Mouse (Mus musculus): ENCODE measurements around the gene Ppp1r13l.

Gene Ppp1r13l

DNA sequence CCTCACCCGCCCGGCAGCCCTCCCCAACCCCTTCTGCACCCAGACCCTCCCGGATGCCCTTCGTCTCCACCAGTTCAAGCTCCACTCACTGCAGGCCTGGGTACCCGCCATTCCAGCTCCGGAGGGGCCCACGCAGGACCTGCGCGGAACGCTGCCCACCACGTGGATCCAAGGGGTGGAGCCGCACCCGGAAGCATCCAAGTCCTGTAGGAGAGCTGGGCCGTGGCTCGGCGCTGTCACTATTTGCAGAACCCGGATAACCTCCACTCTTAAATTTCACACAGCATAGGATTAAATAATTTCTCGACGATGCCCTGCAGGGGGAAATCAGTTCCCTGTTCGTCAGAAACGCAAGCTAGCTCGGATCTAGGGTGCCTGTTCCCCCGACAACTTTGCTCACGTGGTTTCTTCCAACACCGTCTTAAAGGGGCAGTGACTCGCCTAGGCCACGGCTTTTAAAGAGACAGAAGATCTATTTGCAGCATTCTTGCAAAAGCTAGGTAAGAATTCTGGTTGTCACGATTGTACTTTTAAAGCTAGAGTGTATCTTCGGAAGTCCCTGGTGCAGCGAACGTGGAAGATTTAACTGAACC, at the start of gene Ppp1r13l, which contains the start of gene Cd3eap:
TSS of gene Ppp1r13l (plus strand) at position 451 of the 593 bp plus-strand sequence.
TSS of gene Cd3eap (minus strand) at position 185 of the 593 bp plus-strand sequence.
- DNase-seq (ENCODE audit: low spot score) = peak; percentile 78

- DNase-seq (ENCODE audit: low spot score) = peak; percentile 92
Measured at GRCm38 (mm10) chr7:19309884-19310641, 49.5 kb upstream of the Ppp1r13l start, which contains the start of gene Fosb. TSS of gene Fosb (minus strand) at chr7:19310051.

- DNase-seq (ENCODE audit: low spot score) = no peak
Measured at GRCm38 (mm10) chr7:19311991-19312390, 47.6 kb upstream of the Ppp1r13l start.

- no peak for DNase-seq (ENCODE audit: low spot score)
Measured at GRCm38 (mm10) chr7:19314033-19314432, 45.5 kb upstream of the Ppp1r13l start.

DNA sequence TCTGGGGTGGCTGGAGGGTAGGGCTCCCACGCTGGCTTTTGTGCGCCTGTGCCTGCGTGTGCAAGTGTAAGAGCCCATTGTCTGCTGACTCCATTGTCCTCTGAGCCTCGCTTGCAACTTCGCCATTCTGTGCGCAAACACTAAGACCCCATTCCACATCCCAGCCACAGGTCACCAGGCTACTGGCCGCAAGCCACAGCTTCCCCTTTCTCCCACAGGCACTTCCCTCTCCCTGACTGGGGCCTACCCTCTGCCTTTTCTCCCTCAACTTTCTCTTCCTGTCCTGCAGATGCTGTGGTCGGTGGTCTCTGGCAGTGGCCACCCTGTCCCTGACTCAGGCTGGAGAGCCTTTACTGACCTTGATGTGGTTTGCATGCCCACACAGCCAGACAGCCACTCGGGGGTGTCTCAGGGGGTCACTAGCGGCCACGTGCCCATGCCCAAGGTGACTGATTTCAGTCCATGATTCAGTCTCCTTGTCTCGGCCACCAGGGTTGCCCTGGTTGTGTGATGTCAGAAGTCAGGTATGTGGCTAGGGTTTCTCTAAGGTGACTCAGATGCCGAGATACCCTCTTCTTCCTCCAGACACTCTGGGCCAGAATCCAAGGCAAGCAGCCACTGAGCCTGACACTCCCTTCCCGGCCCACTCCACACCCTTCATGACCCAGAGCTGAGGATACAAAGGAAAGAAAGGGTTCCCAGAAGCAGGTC, 42.9 kb upstream of the Ppp1r13l start:
- no peak for DNase-seq (ENCODE audit: low spot score)

DNA sequence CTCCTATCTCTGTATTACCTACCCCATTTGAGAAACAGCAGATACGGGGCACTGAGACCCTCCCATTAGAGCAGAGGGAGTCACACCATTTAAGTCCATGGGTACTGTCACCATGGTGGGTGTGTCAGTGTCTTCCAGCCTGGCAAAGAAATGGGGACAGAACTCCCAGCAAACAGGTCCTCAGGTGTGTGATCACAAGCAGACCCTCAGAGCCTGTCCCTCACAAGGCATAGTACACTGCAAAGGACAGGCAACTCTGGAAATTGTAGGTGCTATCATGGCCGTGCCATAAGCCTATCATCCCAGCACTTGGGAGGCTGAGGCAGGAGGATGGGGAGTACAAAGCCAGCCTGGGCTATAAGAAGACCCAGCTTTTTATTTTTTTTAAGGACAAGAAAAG, 41.3 kb upstream of the Ppp1r13l start:
- no peak for DNase-seq (ENCODE audit: low spot score)

DNA sequence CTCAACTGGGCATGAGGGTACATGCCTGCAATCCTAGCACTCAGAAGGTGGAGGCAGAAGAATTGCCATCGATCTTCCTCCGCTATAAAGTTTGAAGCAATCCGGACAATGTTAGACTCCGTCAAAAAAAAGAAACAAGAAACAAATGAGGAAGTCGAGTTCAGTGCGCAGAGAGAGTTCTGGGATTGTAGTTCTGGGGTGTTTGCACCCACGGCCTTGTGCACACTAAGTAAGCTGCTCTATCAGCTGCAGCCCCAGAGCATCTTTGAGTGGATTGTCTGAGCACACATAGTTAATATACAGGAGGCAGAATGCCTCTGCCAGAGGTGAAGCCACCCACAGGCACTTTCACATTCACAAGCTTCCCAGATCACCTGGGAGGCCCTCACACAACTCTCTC, 40.9 kb upstream of the Ppp1r13l start:
- DNase-seq (ENCODE audit: low spot score) = no peak

GRCm38 (mm10) chr7:19319458-19319857, 40.1 kb upstream of the Ppp1r13l start:
- DNase-seq (ENCODE audit: low spot score) = no peak

DNA sequence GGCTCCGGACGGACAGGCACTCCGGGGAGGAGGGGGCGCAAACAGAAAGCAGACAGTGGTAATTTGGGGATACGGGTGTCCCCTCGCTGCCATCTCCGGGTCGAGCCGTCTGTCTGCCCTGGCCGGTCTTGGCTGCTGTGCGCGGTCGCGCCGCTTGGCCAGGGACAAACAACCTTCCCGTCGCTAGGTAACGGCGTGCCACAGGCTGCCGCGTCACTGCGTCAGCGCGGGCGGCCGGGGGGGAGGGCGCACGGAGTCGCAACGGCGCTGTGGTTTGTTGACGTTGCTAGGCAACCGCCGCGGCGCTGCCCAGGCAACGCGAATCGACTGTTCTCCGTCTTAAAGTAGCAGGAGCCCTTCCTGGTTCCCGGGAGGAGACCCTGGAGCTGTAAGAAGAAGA, 39.6 kb upstream of the Ppp1r13l start:
- DNase-seq (ENCODE audit: low spot score) = peak; percentile 95

- no peak for DNase-seq (ENCODE audit: low spot score)
Measured at GRCm38 (mm10) chr7:19320637-19321036, 38.9 kb upstream of the Ppp1r13l start.

DNA sequence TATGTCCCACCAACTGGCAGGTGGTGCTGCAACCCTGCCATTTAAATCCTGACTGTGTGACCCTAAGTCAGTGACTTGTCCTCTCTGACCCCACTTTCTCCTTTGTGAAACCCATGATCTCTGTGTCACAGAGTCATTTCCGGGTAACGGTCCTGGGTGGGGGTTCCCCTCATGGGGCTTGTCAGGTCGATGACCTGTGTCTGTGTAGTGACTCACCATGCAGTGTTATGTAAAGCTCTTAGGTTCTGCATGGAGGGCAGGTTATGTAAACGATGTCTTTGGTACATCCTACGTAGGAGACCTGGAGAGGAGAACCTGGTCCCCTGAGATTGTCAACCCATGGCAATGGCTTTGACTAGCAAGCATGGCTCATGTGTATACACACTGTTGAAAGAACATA, 38.1 kb upstream of the Ppp1r13l start:
- DNase-seq (ENCODE audit: low spot score) = no peak

DNA sequence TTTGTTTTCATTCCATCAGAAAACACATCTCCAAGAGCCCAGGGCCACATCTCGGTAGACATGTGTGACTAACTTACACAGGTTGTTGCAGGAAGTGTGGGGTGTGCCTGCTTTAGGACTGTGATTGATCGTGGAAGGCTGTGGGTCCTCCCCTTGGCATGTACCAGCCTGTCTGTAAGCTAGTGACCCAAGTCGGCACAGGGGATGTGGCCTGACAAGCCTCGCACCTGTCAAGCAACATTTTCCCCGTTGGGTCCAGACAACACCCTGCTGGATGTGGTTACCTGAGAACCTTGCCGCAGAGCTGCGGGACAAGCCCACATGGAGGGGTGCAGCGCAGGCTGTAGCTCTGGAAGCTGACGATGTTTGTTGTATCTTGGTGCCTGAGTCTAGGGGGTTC, 37.1 kb upstream of the Ppp1r13l start:
- DNase-seq (ENCODE audit: low spot score) = no peak

- DNase-seq (ENCODE audit: low spot score) = no peak
Measured at GRCm38 (mm10) chr7:19324221-19324620, 35.3 kb upstream of the Ppp1r13l start.

DNA sequence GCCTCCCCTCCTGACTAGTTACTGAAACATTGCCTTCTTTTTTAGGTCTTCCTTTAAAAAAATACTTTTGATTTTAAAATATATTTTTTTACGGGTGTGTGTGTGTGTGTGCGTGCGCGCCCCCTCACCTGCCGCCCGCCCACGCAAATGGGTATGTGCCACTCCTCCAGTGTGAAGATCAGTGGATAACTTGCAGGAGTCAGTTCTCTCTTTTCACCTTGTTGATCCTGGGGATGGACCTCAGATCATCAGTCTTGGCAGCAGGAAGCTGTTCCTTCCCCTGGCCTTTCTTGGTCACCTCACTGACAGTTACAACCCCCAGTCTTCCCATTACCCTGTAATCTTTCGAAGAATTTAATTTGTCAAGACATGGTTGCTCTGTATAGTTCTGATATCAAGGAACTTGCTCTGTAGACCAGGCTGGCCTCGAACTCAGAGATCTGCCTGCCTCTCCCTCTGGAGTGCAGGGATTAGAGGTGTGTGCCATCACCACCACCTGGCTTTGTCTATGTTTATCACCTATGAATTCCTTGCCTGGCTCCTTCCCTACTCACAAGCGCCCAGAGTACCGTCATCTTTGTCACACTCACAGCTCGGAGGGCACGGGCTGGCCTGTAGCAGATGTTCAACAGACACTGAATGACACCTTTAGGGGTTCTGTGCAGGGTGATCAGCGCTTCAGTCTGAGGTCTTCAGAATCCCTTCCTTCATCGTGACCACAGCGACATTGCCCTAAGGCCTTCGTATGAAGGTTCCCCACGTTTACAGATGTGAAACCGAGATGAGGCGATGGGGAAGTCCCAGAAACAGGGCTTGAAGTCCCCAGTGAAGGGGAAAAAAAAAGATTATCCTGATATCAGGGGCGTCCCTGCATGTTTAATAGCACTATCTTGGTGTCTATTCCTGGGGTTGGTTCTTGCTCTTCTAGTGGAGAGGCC, 34.0 kb upstream of the Ppp1r13l start:
- no peak for DNase-seq (ENCODE audit: low spot score)

GRCm38 (mm10) chr7:19326359-19326758, 33.2 kb upstream of the Ppp1r13l start:
- DNase-seq (ENCODE audit: low spot score) = peak; percentile 85

GRCm38 (mm10) chr7:19327128-19327527, 32.4 kb upstream of the Ppp1r13l start:
- peak; percentile 86 for DNase-seq (ENCODE audit: low spot score)

DNA sequence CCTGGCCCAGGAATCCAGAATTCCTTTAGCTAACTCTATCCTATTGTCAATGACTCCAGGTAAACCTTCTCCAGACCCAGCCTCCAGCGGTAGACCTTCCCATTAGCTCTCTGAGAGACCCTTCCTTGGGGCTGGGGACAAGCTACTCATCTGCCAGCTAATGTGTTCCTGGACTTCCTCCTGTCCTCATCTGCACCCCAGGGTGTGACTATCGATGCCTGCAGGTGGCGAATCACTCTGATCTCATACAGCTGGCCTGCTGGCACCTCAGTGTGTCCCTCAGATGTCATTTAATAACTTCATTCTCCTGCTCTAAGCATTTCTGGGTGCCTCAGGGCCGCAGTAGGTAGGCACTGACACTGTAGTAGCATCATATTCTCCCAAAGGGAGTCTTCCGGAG, 31.8 kb upstream of the Ppp1r13l start:
- no peak for DNase-seq (ENCODE audit: low spot score)

DNA sequence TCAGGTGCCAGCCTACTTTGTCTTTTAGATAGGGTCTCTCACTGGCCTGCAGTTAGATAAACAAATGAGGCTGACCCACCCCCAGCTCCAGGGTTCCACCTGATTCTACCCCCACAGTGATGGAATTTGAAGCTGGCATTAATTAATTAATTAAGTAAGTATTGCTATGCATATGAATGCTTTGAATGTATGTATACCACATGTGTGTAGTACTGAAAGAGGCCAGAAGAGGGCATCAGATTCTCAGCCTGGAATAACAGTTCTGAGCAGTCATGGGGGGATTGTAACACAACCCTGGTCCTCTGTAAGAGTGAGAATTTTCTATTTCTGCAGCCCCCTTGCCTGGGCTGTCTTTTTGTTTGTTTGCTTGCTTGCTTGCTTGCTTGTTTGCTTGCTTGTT, 31.1 kb upstream of the Ppp1r13l start:
- no peak for DNase-seq (ENCODE audit: low spot score)

GRCm38 (mm10) chr7:19331910-19332309, 27.6 kb upstream of the Ppp1r13l start:
- no peak for DNase-seq (ENCODE audit: low spot score)

DNA sequence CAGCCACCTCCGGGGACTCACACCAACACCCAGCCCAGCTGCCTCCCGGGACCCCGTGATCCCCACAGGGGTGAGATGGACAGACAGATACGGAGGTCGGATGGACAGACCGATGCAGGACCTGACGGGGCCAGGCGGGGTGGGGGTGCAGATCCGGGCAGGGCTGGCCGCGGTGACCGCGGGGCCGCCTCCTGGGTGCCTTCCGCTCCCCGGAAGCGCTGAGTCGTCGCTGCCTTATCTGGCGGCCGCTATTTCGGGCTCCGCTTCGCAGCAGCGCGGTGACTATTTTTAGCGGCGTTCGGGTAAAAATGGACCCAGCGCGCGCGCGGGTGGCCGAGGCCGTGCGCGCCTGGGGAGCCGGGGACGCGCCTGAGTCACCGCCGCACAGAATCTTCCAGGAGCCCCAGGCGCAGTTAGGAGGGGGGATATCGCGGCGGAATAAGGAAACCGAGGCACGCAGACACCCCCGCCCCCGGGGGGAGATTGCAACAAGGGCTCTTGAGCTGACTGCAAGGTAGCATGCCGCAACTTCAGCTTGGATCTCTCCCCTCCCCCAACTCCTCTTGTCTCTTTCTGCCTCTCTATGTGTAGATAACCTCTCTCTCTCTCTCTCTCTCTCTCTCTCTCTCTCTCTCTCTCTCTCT, 26.7 kb upstream of the Ppp1r13l start:
- DNase-seq (ENCODE audit: low spot score) = peak; percentile 59

DNA sequence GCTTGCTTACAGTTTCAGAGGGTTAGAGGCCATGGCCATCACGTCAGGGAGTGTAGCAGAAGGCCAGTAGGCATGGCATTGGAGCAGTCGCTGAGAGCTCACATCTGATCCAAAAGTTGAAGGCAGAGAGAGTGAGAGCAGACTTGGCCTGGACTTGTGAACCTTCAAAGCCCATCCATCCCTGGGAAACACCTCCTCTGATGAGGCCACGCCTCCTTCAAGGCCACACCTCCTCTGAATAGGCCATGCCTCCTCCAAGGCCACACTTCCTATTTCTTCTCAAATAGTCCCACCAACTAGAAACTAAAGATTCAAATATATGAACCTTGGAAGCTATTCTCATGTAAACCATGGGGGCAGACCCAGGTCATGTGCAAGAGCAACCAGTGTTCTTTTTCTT, 24.0 kb upstream of the Ppp1r13l start:
- no peak for DNase-seq (ENCODE audit: low spot score)
